Mouse (Mus musculus): ENCODE measurements around the gene Kctd3. TPM values are rescaled to one million over a fixed set of nuclear protein-coding genes. Genes with fewer than 3 reads are reported as not detected.

Kctd3 gene
- total and polyA plus RNA-seq, 3 experiments: 13.2 to 14.9 (median 13.6) TPM

- H3K36me3 ChIP-seq (ENCODE audit: control insufficient read depth, insufficient read depth, low read length): no peaks in the 10 kb centered on the region
- WGBS: 39% methylated on average over 7 of the region's 7 CpGs
- H3K27ac ChIP-seq: no peak overlapping the region
- H3K4me3 ChIP-seq: no peak overlapping the region
- DNase-seq: no peak
- no peaks in the 10 kb centered on the region for H3K27me3 ChIP-seq (ENCODE audit: control insufficient read depth, insufficient read depth, low read length)
- intact Hi-C loops (cut with DNase I): loop anchor here (1.0 to 10.0 kb wide), 4 partner anchors 322 to 952 kb away; no protein-coding TSS in a partner anchor
- H3K9ac ChIP-seq (ENCODE audit: low read depth, low read length): no peak overlapping the region
- H3K79me2 ChIP-seq (replicated peaks; ENCODE audit: control insufficient read depth, insufficient read depth, low read length): no peaks in the 10 kb centered on the region
- H3K4me1 ChIP-seq (ENCODE audit: control insufficient read depth, insufficient read depth, low read length): no peaks in the 10 kb centered on the region
- TF ChIP-seq CTCF (IDR thresholded peaks at IDR 0.05): peak; percentile 84
- TF ChIP-seq POLR2A (IDR thresholded peaks at IDR 0.05; ENCODE audit: insufficient read depth, low read depth, low read length): no peak
- no peak for TF ChIP-seq EP300 (IDR thresholded peaks at IDR 0.05; ENCODE audit: insufficient read depth, low read depth, low read length)
Observed at GRCm38 (mm10) chr1:189022925-189023700, 15.5 kb upstream of the Kctd3 start.

DNA sequence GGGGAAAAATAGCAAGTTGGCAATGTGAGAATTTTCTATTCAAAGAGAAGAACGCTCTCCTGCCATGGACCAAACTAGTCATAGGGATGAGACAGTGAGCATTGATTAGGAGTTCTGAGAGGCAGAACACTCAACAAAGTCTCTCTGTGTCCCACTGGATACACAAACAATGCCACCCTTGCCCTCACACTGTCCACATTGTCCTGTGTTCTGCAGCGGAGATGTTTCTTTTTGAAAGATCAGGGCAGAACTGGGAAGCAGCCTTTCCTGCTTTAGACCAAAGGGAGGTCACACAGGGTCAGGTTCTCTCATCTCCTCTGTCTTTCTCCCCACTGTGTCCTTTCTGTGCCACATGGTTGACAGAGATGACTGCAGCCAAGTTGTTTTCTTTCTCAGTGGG, 7.7 kb upstream of the Kctd3 start:
- Histone ChIP-seq H3K4me1 (ENCODE audit: control insufficient read depth, insufficient read depth, low read length) (no peaks in the 10 kb centered on the region), H3K27ac (no peak overlapping the region), H3K79me2 (replicated peaks; ENCODE audit: control insufficient read depth, insufficient read depth, low read length) (no peaks in the 10 kb centered on the region), H3K9ac (ENCODE audit: low read depth, low read length) (no peak overlapping the region), H3K36me3 (ENCODE audit: control insufficient read depth, insufficient read depth, low read length) (no peaks in the 10 kb centered on the region), H3K27me3 (ENCODE audit: control insufficient read depth, insufficient read depth, low read length) (no peaks in the 10 kb centered on the region), H3K4me3 (no peak overlapping the region)
- intact Hi-C loops (cut with DNase I): no loop called here
- DNase-seq: no peak
- TF ChIP-seq CTCF (IDR thresholded peaks at IDR 0.05): no peak
- no peak for TF ChIP-seq POLR2A (IDR thresholded peaks at IDR 0.05; ENCODE audit: insufficient read depth, low read depth, low read length)
- WGBS: 83% methylated on average over 2 of the region's 2 CpGs

GRCm38 (mm10) chr1:189013587-189013921, 5.9 kb upstream of the Kctd3 start:
- no peak for DNase-seq
- Histone ChIP-seq H3K36me3 (ENCODE audit: control insufficient read depth, insufficient read depth, low read length) (no peaks in the 10 kb centered on the region), H3K4me3 (no peak overlapping the region), H3K9ac (ENCODE audit: low read depth, low read length) (no peak overlapping the region), H3K79me2 (replicated peaks; ENCODE audit: control insufficient read depth, insufficient read depth, low read length) (no peaks in the 10 kb centered on the region), H3K27ac (no peak overlapping the region), H3K4me1 (ENCODE audit: control insufficient read depth, insufficient read depth, low read length) (no peaks in the 10 kb centered on the region), H3K27me3 (ENCODE audit: control insufficient read depth, insufficient read depth, low read length) (no peaks in the 10 kb centered on the region)
- intact Hi-C loops (cut with DNase I): no loop called here
- TF ChIP-seq POLR2A (IDR thresholded peaks at IDR 0.05; ENCODE audit: insufficient read depth, low read depth, low read length): no peak
- TF ChIP-seq EP300 (IDR thresholded peaks at IDR 0.05; ENCODE audit: insufficient read depth, low read depth, low read length): no peak
- TF ChIP-seq CTCF (IDR thresholded peaks at IDR 0.05): no peak
- 22% methylated on average over 4 of the region's 4 CpGs for WGBS

- no peaks in the 10 kb centered on the region for H3K4me1 ChIP-seq (ENCODE audit: control insufficient read depth, insufficient read depth, low read length)
- 6% methylated on average over 16 of the region's 16 CpGs for WGBS
- H3K79me2 ChIP-seq (replicated peaks; ENCODE audit: control insufficient read depth, insufficient read depth, low read length): no peaks in the 10 kb centered on the region
- no peak for TF ChIP-seq CTCF (IDR thresholded peaks at IDR 0.05)
- no peak for TF ChIP-seq EP300 (IDR thresholded peaks at IDR 0.05; ENCODE audit: insufficient read depth, low read depth, low read length)
- no peak for TF ChIP-seq POLR2A (IDR thresholded peaks at IDR 0.05; ENCODE audit: insufficient read depth, low read depth, low read length)
- H3K27ac ChIP-seq: no peak overlapping the region
- no peak for DNase-seq
- no peak overlapping the region for H3K4me3 ChIP-seq
- no peaks in the 10 kb centered on the region for H3K36me3 ChIP-seq (ENCODE audit: control insufficient read depth, insufficient read depth, low read length)
- H3K9ac ChIP-seq (ENCODE audit: low read depth, low read length): no peak overlapping the region
- intact Hi-C loops (cut with DNase I): no loop called here
- H3K27me3 ChIP-seq (ENCODE audit: control insufficient read depth, insufficient read depth, low read length): no peaks in the 10 kb centered on the region
Observed at GRCm38 (mm10) chr1:189012846-189013586, 5.4 kb upstream of the Kctd3 start.

GRCm38 (mm10) chr1:189010671-189011070, 3.0 kb upstream of the Kctd3 start:
- Histone ChIP-seq H3K4me1 (ENCODE audit: control insufficient read depth, insufficient read depth, low read length) (peaks cover 4% of the 10 kb centered on the region), H3K4me3 (no peak overlapping the region), H3K27ac (no peak overlapping the region), H3K27me3 (ENCODE audit: control insufficient read depth, insufficient read depth, low read length) (no peaks in the 10 kb centered on the region), H3K79me2 (replicated peaks; ENCODE audit: control insufficient read depth, insufficient read depth, low read length) (peaks cover 8% of the 10 kb centered on the region), H3K36me3 (ENCODE audit: control insufficient read depth, insufficient read depth, low read length) (peaks cover 2% of the 10 kb centered on the region; the same call in 1 of the 2 replicates), H3K9ac (ENCODE audit: low read depth, low read length) (no peak overlapping the region)
- 81% methylated on average over 4 of the region's 4 CpGs for WGBS
- TF ChIP-seq POLR2A (IDR thresholded peaks at IDR 0.05; ENCODE audit: insufficient read depth, low read depth, low read length) (no peak), EP300 (IDR thresholded peaks at IDR 0.05; ENCODE audit: insufficient read depth, low read depth, low read length) (no peak), CTCF (IDR thresholded peaks at IDR 0.05) (no peak)
- no peak for DNase-seq
- intact Hi-C loops (cut with DNase I): no loop called here

- no peak for DNase-seq
- Histone ChIP-seq H3K27ac (no peak overlapping the region; the same call in 1 of the 2 replicates), H3K9ac (ENCODE audit: low read depth, low read length) (no peak overlapping the region), H3K79me2 (replicated peaks; ENCODE audit: control insufficient read depth, insufficient read depth, low read length) (peaks cover 11% of the 10 kb centered on the region), H3K27me3 (ENCODE audit: control insufficient read depth, insufficient read depth, low read length) (no peaks in the 10 kb centered on the region), H3K4me3 (peak overlapping the region; percentile 93), H3K4me1 (ENCODE audit: control insufficient read depth, insufficient read depth, low read length) (peaks cover 7% of the 10 kb centered on the region), H3K36me3 (ENCODE audit: control insufficient read depth, insufficient read depth, low read length) (peaks cover 2% of the 10 kb centered on the region; the same call in 1 of the 2 replicates)
- TF ChIP-seq EP300 (IDR thresholded peaks at IDR 0.05; ENCODE audit: insufficient read depth, low read depth, low read length) (no peak), POLR2A (IDR thresholded peaks at IDR 0.05; ENCODE audit: insufficient read depth, low read depth, low read length) (no peak), CTCF (IDR thresholded peaks at IDR 0.05) (no peak)
- WGBS: 39% methylated on average over 7 of the region's 7 CpGs
- intact Hi-C loops (cut with DNase I): no loop called here
Observed at GRCm38 (mm10) chr1:189007980-189008324, 311 bp upstream of the Kctd3 start.

All from heart, adult 2 months (tissue).